Comparison of ENCODE assay signal across 13 mouse cellular contexts in the genomic region with DNA sequence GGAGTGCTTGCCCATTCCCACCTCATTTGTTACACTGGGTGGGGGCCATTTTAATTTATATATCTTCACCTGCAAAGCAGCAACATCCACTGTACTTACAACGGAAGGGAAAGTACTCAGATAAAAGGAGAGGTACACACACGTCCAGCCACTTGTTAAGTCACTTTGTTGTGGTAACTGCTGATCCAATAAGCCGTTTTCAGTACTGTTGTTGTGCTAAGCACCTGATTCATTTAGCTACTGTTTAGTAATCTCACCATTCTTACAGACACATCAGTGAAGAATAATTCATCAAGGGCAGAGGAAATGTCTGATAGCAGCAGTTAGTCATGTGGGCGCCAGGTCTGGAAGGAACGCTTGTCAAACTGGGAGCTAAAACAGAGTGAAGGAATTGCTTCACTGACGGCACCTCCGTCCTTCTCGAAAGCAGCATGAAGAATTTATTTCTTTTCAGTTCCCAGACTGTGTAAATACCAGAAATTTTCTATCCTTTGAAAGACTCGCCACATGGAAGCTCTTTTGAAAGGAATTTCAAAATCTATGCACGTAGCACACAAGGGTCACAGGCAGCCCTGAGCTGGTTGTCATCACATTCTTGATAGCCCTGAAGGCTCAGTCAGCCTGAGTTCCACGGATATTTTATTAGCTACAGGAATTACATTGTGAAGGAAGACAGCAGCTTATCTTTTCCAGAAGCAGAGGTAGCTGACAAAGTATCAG.
DNase-seq lines count a peak whose midpoint lies in the region; ATAC-seq and TF ChIP-seq lines count a peak whose summit lies in the region.
"Had no signal": no experiment of that assay in that cellular context is flagged by ENCODE, and none has a peak within 500 bp of the region (broad histone marks: within the 10 kb centered on the region; RNA-seq: fewer than 3 reads in every experiment).

No protein-coding gene starts in this region.

- no peaks in the 10 kb centered on the region for H3K9me3 ChIP-seq in forebrain, postnatal 0 days (ENCODE audit: low read length)
- no peaks in the 10 kb centered on the region for H3K9me3 ChIP-seq in forebrain, embryonic 10.5 days
- H3K9me3 ChIP-seq in midbrain, embryonic 11.5 days (ENCODE audit: control insufficient read depth, low read length), result no peaks in the 10 kb centered on the region
- no peaks in the 10 kb centered on the region for H3K9me3 ChIP-seq in midbrain, embryonic 10.5 days (replicated peaks)
- no peaks in the 10 kb centered on the region for H3K9me3 ChIP-seq in hindbrain, embryonic 15.5 days
- no peaks in the 10 kb centered on the region for H3K9me3 ChIP-seq in neural tube, embryonic 15.5 days (replicated peaks)
- H3K9me3 ChIP-seq: kidney, embryonic 15.5 days had no signal

- peaks cover 13% of the 10 kb centered on the region; the same call in 1 of the 2 replicates for H3K4me1 ChIP-seq in forebrain, postnatal 0 days (ENCODE audit: insufficient read depth)
- H3K4me1 ChIP-seq in forebrain, embryonic 10.5 days, result peaks cover 17% of the 10 kb centered on the region
- H3K4me1 ChIP-seq in midbrain, embryonic 11.5 days (ENCODE audit: control insufficient read depth, insufficient read depth, low read length), result 0 out of 2 replicates have a peak, but pooled peaks cover 2% of the 10 kb centered on the region
- peaks cover 9% of the 10 kb centered on the region; the same call in 1 of the 2 replicates for H3K4me1 ChIP-seq in midbrain, embryonic 10.5 days
- H3K4me1 ChIP-seq in hindbrain, embryonic 15.5 days (replicated peaks), result peaks cover 21% of the 10 kb centered on the region
- H3K4me1 ChIP-seq in neural tube, embryonic 15.5 days, result peaks cover 23% of the 10 kb centered on the region

- ATAC-seq in forebrain, postnatal 0 days, result peak; percentile 43; the same call in 1 of the 2 replicates
- no peak for ATAC-seq in midbrain, embryonic 11.5 days (ENCODE audit: low FRiP score)
- ATAC-seq in hindbrain, embryonic 15.5 days (ENCODE audit: low FRiP score, low read depth), result 0 out of 2 replicates have a peak, but pooled peaks have one; percentile 38
- no peak; the same call in 1 of the 2 replicates for ATAC-seq in neural tube, embryonic 15.5 days (ENCODE audit: low FRiP score)

- H3K4me3 ChIP-seq in forebrain, postnatal 0 days (ENCODE audit: low read depth, low read length), result no peak overlapping the region
- H3K4me3 ChIP-seq in forebrain, embryonic 10.5 days, result no peak overlapping the region
- H3K4me3 ChIP-seq in midbrain, embryonic 11.5 days (ENCODE audit: low read depth, low read length), result no peak overlapping the region
- no peak overlapping the region for H3K4me3 ChIP-seq in midbrain, embryonic 10.5 days
- no peak overlapping the region for H3K4me3 ChIP-seq in hindbrain, embryonic 15.5 days
- H3K4me3 ChIP-seq in neural tube, embryonic 15.5 days (replicated peaks), result no peak overlapping the region
- H3K4me3 ChIP-seq: kidney, embryonic 15.5 days had no signal

- no peaks in the 10 kb centered on the region for H3K27me3 ChIP-seq in forebrain, postnatal 0 days (ENCODE audit: insufficient read depth, low read length)
- no peaks in the 10 kb centered on the region for H3K27me3 ChIP-seq in forebrain, embryonic 10.5 days (ENCODE audit: poor library complexity, severe bottlenecking)
- no peaks in the 10 kb centered on the region for H3K27me3 ChIP-seq in midbrain, embryonic 11.5 days (ENCODE audit: control insufficient read depth, insufficient read depth, low read length)
- no peaks in the 10 kb centered on the region for H3K27me3 ChIP-seq in midbrain, embryonic 10.5 days (ENCODE audit: low read depth, poor library complexity, severe bottlenecking)
- no peaks in the 10 kb centered on the region for H3K27me3 ChIP-seq in hindbrain, embryonic 15.5 days
- no peaks in the 10 kb centered on the region for H3K27me3 ChIP-seq in neural tube, embryonic 15.5 days (replicated peaks)
- H3K27me3 ChIP-seq: CH12.LX had no signal

- DNase-seq in forebrain, postnatal 0 days, result no peak
- no peak for DNase-seq in forebrain, embryonic 10.5 days (ENCODE audit: extremely low spot score, low spot score)
- DNase-seq in midbrain, embryonic 11.5 days (ENCODE audit: low spot score, missing footprints), result peak; percentile 88
- DNase-seq in midbrain, embryonic 10.5 days (ENCODE audit: low spot score), result no peak
- no peak for DNase-seq in spleen, adult 12 weeks (ENCODE audit: low spot score)
- no peak for DNase-seq in layer of hippocampus, postnatal 10 days (ENCODE audit: low spot score in 2 of 2)
- DNase-seq: adrenal gland, adult 2 months; cerebellum, adult 11-12 months; lung, postnatal 4 days had no signal

- H3K36me3 ChIP-seq in forebrain, postnatal 0 days (ENCODE audit: insufficient read depth), result no peaks in the 10 kb centered on the region
- H3K36me3 ChIP-seq in forebrain, embryonic 10.5 days (replicated peaks), result no peaks in the 10 kb centered on the region
- no peaks in the 10 kb centered on the region for H3K36me3 ChIP-seq in midbrain, embryonic 11.5 days (ENCODE audit: control insufficient read depth, insufficient read depth, low read length)
- no peaks in the 10 kb centered on the region for H3K36me3 ChIP-seq in midbrain, embryonic 10.5 days
- H3K36me3 ChIP-seq in hindbrain, embryonic 15.5 days, result no peaks in the 10 kb centered on the region
- no peaks in the 10 kb centered on the region for H3K36me3 ChIP-seq in neural tube, embryonic 15.5 days
- H3K36me3 ChIP-seq: kidney, embryonic 15.5 days had no signal

- TF ChIP-seq CTCF in forebrain, postnatal 0 days (IDR thresholded peaks at IDR 0.05; ENCODE audit: low read depth), result no peak

- no peak overlapping the region for H3K27ac ChIP-seq in forebrain, postnatal 0 days (ENCODE audit: low read depth, low read length)
- no peak overlapping the region for H3K27ac ChIP-seq in forebrain, embryonic 10.5 days
- no peak overlapping the region for H3K27ac ChIP-seq in midbrain, embryonic 11.5 days (ENCODE audit: low read depth, low read length)
- no peak overlapping the region for H3K27ac ChIP-seq in midbrain, embryonic 10.5 days (replicated peaks)
- no peak overlapping the region; the same call in 1 of the 2 replicates for H3K27ac ChIP-seq in hindbrain, embryonic 15.5 days (replicated peaks)
- peak overlapping the region; percentile 46; the same call in 1 of the 2 replicates for H3K27ac ChIP-seq in neural tube, embryonic 15.5 days (replicated peaks)
- H3K27ac ChIP-seq: kidney, embryonic 15.5 days had no signal

- WGBS in forebrain, postnatal 0 days, result 37% methylated on average over 11 of the region's 11 CpGs
- 74% methylated on average over 11 of the region's 11 CpGs for WGBS in forebrain, embryonic 10.5 days
- WGBS in midbrain, embryonic 11.5 days, result 61% methylated on average over 11 of the region's 11 CpGs
- 72% methylated on average over 11 of the region's 11 CpGs for WGBS in midbrain, embryonic 10.5 days
- WGBS in hindbrain, embryonic 15.5 days, result 46% methylated on average over 11 of the region's 11 CpGs
- 51% methylated on average over 11 of the region's 11 CpGs for WGBS in neural tube, embryonic 15.5 days

- no peak overlapping the region for H3K9ac ChIP-seq in forebrain, postnatal 0 days
- H3K9ac ChIP-seq in midbrain, embryonic 11.5 days (ENCODE audit: low read length), result no peak overlapping the region
- H3K9ac ChIP-seq in hindbrain, embryonic 15.5 days, result no peak overlapping the region
- no peak overlapping the region for H3K9ac ChIP-seq in neural tube, embryonic 15.5 days (replicated peaks)
- H3K9ac ChIP-seq: kidney, embryonic 15.5 days had no signal

- H3K4me2 ChIP-seq in forebrain, postnatal 0 days (ENCODE audit: low read depth), result no peak overlapping the region
- H3K4me2 ChIP-seq in midbrain, embryonic 11.5 days, result no peak overlapping the region
- H3K4me2 ChIP-seq in hindbrain, embryonic 15.5 days, result no peak overlapping the region
- no peak overlapping the region for H3K4me2 ChIP-seq in neural tube, embryonic 15.5 days
- H3K4me2 ChIP-seq: kidney, embryonic 15.5 days had no signal

Comparison
In these comparisons a context has a peak if more than half of its experiments do, and no peak if none do; other contexts are left out.
1. ATAC-seq: peak in forebrain, postnatal 0 days (single experiment) and hindbrain, embryonic 15.5 days (single experiment); none in midbrain, embryonic 11.5 days (single experiment) and neural tube, embryonic 15.5 days (single experiment).